Mouse (Mus musculus) bone marrow, adult 2 months (tissue): Measurements from ENCODE around the gene Speg. TPM values are rescaled to one million over a fixed set of nuclear protein-coding genes. Genes with fewer than 3 reads are reported as not detected.

Experiments used
- H3K27ac ChIP-seq: fragments of 200-500 bp; 2 replicates; pipeline ENCODE4 v1.5.1; 2012; ENCODE audit warnings: low read depth, mild to moderate bottlenecking, control low read depth, inconsistent platforms, low read length; ENCODE audit not compliant: control insufficient read depth, poor library complexity, insufficient read depth
- H3K4me1 ChIP-seq: fragments of 200-500 bp; 2 replicates; pipeline ENCODE4 v1.6.1; 2011; ENCODE audit warnings: low read length; ENCODE audit not compliant: control insufficient read depth, insufficient read depth
- H3K4me3 ChIP-seq: fragments of 200-500 bp; replicated peaks from 2 replicates; pipeline ENCODE3; 2011; ENCODE audit warnings: mild to moderate bottlenecking, low read depth, low read length, control low read depth; ENCODE audit not compliant: control insufficient read depth
- CTCF ChIP-seq: fragments of 200-500 bp; IDR thresholded peaks from 2 replicates; pipeline ENCODE4 v1.5.1; 2011; ENCODE audit warnings: low read length, control low read depth; ENCODE audit not compliant: control insufficient read depth, insufficient read depth
- POLR2A ChIP-seq: fragments of 200-500 bp; IDR thresholded peaks from 2 replicates; pipeline ENCODE4 v1.6.1; 2011; ENCODE audit warnings: low read depth, mild to moderate bottlenecking, control low read depth, low read length, borderline replicate concordance; ENCODE audit not compliant: control insufficient read depth
- WGBS: fragments of 180-500 bp; shearing (Covaris S2); methylation state at CpG from one replicate; pipeline ENCODE4 v1.1.7; 2018; 5-methylcytosine and 5-hydroxymethylcytosine counted together
- polyA plus RNA-seq: library from polyadenylated mRNA; stranded (reverse); fragments of >200 nt; gene quantifications from 2 replicates; pipeline ENCODE4 v1.2.4, GENCODE M21; 2011; ENCODE audit warnings: low replicate concordance; ENCODE audit not compliant: missing spikeins, insufficient read depth, insufficient read length

Gene Speg
- polyA plus RNA-seq, 1 experiment = 18.1 TPM

DNA sequence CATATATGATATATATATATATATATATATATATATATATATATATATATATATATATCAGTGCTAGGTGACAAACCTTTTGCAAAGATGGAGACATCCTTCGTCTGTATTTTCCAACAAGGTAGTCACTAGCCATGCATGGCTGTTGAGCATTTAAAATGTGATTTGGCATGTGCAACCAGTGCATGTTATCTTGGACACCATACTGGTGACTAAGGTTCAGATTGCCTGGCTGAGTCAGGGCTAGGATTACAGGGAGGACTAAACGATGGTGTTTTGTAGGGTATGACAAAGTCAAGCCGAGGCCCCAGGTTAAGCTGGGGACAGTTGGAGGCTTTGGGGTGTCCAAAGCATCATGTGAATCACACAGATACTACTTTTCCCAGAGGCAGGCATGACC lies 80.3 kb downstream of the Speg start:
- WGBS = 64% methylated on average over 3 of the region's 3 CpGs

DNA sequence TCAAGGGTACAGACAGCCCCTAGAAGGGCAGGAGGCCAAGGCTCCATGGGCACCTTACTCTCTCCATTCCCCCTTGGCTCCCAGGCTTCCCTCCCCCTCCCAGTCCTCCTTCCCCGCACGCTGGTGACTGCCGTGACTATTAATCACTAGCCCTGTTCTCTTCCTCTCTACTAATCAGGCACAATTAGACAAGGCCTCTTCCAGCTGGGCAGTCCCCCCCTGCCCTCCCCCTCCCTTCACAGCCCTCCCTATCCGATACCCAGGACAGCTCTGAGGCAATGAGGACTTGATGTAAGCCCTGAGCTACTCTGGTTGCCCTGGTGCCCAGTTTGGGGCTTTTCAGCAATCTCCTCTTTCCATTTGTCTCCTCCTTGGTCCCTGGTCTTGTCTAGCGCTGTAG lies 80.9 kb downstream of the Speg start:
- no peaks in the 10 kb centered on the region for H3K4me1 ChIP-seq
- WGBS = 36% methylated on average over 5 of the region's 5 CpGs
- TF ChIP-seq CTCF = no peak
- TF ChIP-seq POLR2A = no peak
- H3K27ac ChIP-seq = no peak overlapping the region
- H3K4me3 ChIP-seq = no peak overlapping the region

More for the DNA sequence above, 80.3 kb downstream of the Speg start:
- no peak for TF ChIP-seq POLR2A
- TF ChIP-seq CTCF = no peak
- H3K27ac ChIP-seq = no peak overlapping the region
- no peak overlapping the region for H3K4me3 ChIP-seq
- H3K4me1 ChIP-seq = no peaks in the 10 kb centered on the region

DNA sequence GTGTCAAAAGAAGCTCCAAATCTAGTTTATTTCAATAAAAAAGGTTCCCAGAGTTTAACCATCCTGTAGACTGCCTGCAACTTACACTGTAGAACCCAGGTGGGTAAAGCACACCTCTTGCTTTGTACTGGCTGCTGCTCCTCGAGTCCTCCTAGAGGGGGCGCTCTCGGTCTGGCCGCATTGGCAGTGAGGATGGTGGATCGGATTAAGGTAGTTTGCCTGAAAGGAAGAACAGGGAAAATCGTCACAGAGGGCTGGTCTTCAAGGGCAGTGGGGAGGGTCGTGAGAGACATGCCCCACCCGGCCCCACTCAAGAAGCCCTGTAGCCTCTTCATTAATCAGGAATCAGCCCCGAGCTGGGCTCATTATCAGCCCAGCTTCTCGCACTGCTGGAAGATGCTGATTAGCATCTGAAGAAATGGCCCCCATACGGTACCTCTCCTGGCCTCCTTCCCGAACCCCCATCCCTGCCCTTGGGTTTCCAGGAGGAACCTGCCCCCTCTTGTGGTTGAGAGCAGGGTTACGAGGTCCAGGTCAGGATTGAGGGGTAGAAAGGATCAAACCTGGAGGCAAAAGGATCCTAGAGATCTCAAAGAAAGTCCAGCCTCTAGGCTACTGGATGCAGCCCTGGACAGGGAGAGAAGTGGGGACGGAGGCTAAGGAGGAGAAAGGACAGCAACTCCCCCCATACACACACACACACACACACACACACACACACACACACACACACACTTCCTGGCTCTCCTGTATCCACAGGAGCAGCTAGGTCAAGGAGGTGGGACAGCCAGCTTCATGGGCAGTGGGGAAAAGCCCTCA lies 81.9 kb downstream of the Speg start:
- TF ChIP-seq CTCF = peak; percentile 41
- TF ChIP-seq POLR2A = no peak
- Histone ChIP-seq H3K27ac (no peak overlapping the region), H3K4me1 (no peaks in the 10 kb centered on the region), H3K4me3 (no peak overlapping the region)
- 5% methylated on average over 14 of the region's 14 CpGs for WGBS

DNA sequence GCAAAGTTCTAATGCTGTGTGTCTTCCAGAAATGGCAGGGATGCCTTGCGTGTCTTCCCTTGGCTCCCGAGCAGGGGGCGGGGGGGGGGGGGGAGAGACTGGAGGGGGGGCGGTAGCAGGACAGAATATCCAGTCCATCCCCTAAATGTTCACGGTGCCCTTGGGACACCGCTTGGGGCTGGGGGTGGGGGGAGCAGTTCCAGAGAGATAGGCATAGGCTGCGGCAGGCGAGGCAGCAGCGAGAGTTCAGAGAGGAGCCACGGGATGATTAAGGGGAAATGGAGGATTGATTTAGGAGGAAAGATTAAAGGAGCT lies 82.6 kb downstream of the Speg start:
- Histone ChIP-seq H3K4me3 (no peak overlapping the region), H3K4me1 (no peaks in the 10 kb centered on the region; the same call in 1 of the 2 replicates), H3K27ac (no peak overlapping the region)
- 9% methylated on average over 10 of the region's 10 CpGs for WGBS
- TF ChIP-seq CTCF (no peak), POLR2A (no peak)

DNA sequence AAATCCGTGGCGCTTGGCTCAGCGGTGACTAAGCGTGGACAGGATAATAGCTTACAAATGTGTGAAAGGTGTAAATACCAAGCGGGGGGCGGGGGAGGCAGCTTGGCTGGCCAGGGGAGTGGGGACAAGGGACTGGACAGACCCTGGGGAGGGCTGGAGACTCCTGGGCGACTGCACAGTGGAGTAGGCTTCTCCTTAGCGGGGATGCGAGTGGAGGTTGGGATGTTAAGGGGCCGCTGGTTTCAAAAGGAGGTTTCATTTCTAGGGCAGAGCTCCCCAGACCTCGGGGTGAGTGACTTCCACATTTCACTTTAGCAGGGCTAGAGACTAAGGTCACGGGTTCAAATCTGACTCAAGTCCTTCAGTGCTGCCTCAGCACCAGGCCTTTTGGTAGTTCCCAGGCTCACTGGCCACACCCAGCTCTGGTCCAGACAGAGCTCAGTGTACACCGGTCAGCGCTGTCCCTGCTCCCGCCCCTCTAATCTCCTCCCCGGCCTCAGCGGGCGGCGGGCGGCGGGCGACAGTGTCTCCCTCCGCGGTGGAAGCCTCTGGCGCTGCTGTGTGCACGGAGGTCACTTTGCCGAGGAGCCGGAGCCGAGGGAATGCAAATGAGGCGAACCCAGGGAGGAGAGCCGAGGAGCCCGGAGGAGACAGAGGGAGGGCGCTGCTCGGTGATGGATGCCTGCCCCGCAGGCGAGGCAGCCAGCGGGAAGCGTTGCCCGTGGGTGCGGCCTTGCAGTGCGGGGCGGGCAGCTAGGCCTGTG lies 83.1 kb downstream of the Speg start:
- 7% methylated on average over 42 of the region's 42 CpGs for WGBS
- Histone ChIP-seq H3K27ac (no peak overlapping the region; the same call in 1 of the 2 replicates), H3K4me3 (no peak overlapping the region), H3K4me1 (no peaks in the 10 kb centered on the region; the same call in 1 of the 2 replicates)
- TF ChIP-seq POLR2A = no peak
- TF ChIP-seq CTCF = no peak

DNA sequence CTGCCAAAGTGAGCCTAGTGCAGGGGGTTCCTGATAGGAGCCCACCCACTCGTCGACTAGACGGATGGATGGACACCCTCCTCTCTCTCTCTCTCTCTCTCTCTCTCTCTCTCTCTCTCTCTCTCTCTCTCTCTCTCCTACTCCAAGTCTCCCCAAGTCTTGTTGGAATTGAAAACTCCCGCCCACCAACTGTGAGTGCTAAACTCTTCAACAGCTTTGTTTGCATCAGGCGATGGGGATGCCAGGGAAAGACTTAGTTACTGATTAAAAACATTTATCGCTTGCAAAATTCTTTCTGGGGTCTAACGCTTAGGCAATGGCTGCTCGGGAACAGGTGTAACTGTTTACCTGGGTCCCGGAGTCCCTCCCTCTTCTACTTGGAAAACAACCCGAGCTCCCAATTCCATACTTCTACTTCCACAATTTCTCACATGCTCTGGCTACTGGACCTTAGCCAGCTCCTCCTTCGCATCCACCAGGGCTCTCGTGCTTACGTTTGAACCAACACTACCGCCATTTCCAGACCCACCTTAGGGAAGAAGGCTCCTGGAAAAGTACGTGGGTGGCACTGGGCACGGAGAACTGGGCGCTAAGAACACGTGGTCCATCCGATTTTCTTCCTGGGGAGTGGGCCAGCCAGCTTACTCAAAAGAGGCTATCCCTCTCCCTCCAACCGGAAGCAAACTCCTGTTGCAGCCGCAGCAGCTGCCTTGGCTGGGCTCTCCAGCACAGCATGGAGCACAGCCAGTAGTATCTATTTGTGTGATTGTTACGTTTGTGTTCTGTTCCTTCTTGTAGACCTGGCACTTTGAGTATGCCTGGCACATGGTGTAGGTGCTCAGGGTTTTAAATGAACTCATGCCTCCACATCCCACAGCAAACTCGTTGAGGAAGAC lies 83.9 kb downstream of the Speg start:
- Histone ChIP-seq H3K4me3 (no peak overlapping the region), H3K4me1 (no peaks in the 10 kb centered on the region; the same call in 1 of the 2 replicates), H3K27ac (no peak overlapping the region)
- TF ChIP-seq POLR2A = no peak
- no peak for TF ChIP-seq CTCF
- 21% methylated on average over 23 of the region's 23 CpGs for WGBS

DNA sequence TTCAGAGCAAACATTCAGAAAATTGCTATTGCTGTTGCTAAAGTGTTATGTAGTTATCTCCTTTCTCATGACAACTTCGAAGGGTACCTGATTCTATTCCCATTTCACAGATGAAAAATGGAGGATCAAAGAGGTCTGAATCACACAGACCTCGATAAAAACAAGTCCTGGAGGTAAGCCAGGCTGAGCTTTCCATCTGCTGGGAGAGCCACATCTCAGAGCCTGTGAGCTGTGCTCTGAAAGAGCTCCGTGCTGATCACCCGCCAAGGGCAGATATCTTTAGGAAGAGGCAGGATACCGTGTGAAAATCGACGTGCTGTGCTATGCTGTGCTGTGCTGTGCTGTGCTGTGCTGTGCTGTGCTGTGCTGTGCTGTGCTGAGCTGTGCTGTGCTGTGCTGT lies 85.2 kb downstream of the Speg start:
- no peak for TF ChIP-seq POLR2A
- no peak for TF ChIP-seq CTCF
- 63% methylated on average over 7 of the region's 7 CpGs for WGBS
- Histone ChIP-seq H3K4me1 (no peaks in the 10 kb centered on the region; the same call in 1 of the 2 replicates), H3K27ac (no peak overlapping the region), H3K4me3 (no peak overlapping the region)
